Mouse (Mus musculus): Measurements from ENCODE around the gene Pitpnb. TPM values are rescaled to one million over a fixed set of nuclear protein-coding genes. Genes with fewer than 3 reads are reported as not detected.

The Pitpnb gene
- polyA plus RNA-seq, 1 experiment from 2014 or later, result 109 TPM

- Histone ChIP-seq H3K9ac (replicated peaks; ENCODE audit: low read depth, low read length) (no peak overlapping the region), H3K27ac (ENCODE audit: low read depth, low read length) (no peak overlapping the region), H3K4me1 (ENCODE audit: control insufficient read depth, insufficient read depth, low read length) (no peaks in the 10 kb centered on the region), H3K4me3 (ENCODE audit: low read depth, low read length) (no peak overlapping the region), H3K36me3 (ENCODE audit: control insufficient read depth, insufficient read depth, low read length) (peaks cover 25% of the 10 kb centered on the region), H3K27me3 (ENCODE audit: control insufficient read depth, insufficient read depth, low read length) (no peaks in the 10 kb centered on the region), H3K4me2 (ENCODE audit: low read depth, low read length) (no peak overlapping the region), H3K9me3 (ENCODE audit: control insufficient read depth, low read length) (no peaks in the 10 kb centered on the region)
- no peak for ATAC-seq (ENCODE audit: low read depth)
- WGBS, result 84% methylated on average over 7 of the region's 7 CpGs
Observed at GRCm38 (mm10) chr5:111378126-111378993, 47.8 kb downstream of the Pitpnb start.

GRCm38 (mm10) chr5:111383335-111383734 is 52.8 kb downstream of the Pitpnb start:
- WGBS, result 82% methylated on average over 5 of the region's 5 CpGs
- Histone ChIP-seq H3K27me3 (ENCODE audit: control insufficient read depth, insufficient read depth, low read length) (no peaks in the 10 kb centered on the region), H3K9me3 (ENCODE audit: control insufficient read depth, low read length) (no peaks in the 10 kb centered on the region), H3K4me1 (ENCODE audit: control insufficient read depth, insufficient read depth, low read length) (no peaks in the 10 kb centered on the region), H3K36me3 (ENCODE audit: control insufficient read depth, insufficient read depth, low read length) (peaks cover 42% of the 10 kb centered on the region), H3K27ac (ENCODE audit: low read depth, low read length) (no peak overlapping the region), H3K9ac (replicated peaks; ENCODE audit: low read depth, low read length) (no peak overlapping the region), H3K4me3 (ENCODE audit: low read depth, low read length) (no peak overlapping the region), H3K4me2 (ENCODE audit: low read depth, low read length) (no peak overlapping the region)
- no peak for ATAC-seq (ENCODE audit: low read depth)

GRCm38 (mm10) chr5:111390911-111391310 is 60.3 kb downstream of the Pitpnb start:
- no peaks in the 10 kb centered on the region for H3K9me3 ChIP-seq (ENCODE audit: control insufficient read depth, low read length)
- H3K27ac ChIP-seq (ENCODE audit: low read depth, low read length), result no peak overlapping the region
- no peak overlapping the region for H3K4me3 ChIP-seq (ENCODE audit: low read depth, low read length)
- H3K4me1 ChIP-seq (ENCODE audit: control insufficient read depth, insufficient read depth, low read length), result peaks cover 25% of the 10 kb centered on the region
- H3K27me3 ChIP-seq (ENCODE audit: control insufficient read depth, insufficient read depth, low read length), result no peaks in the 10 kb centered on the region
- no peak overlapping the region for H3K4me2 ChIP-seq (ENCODE audit: low read depth, low read length)
- H3K9ac ChIP-seq (replicated peaks; ENCODE audit: low read depth, low read length), result no peak overlapping the region
- no peak for ATAC-seq (ENCODE audit: low read depth)
- H3K36me3 ChIP-seq (ENCODE audit: control insufficient read depth, insufficient read depth, low read length), result peaks cover 15% of the 10 kb centered on the region
- WGBS, result 76% methylated on average over 10 of the region's 10 CpGs

- WGBS, result 94% methylated on average over 6 of the region's 6 CpGs
- peaks cover 11% of the 10 kb centered on the region for H3K36me3 ChIP-seq (ENCODE audit: control insufficient read depth, insufficient read depth, low read length)
Observed at GRCm38 (mm10) chr5:111391485-111391884, 60.9 kb downstream of the Pitpnb start.

GRCm38 (mm10) chr5:111393346-111394197 is 63.0 kb downstream of the Pitpnb start:
- 5% methylated on average over 17 of the region's 17 CpGs for WGBS
- no peak overlapping the region for H3K4me3 ChIP-seq (ENCODE audit: low read depth, low read length)
- no peak overlapping the region for H3K9ac ChIP-seq (replicated peaks; ENCODE audit: low read depth, low read length)

More at GRCm38 (mm10) chr5:111391485-111391884, 60.9 kb downstream of the Pitpnb start:
- peaks cover 29% of the 10 kb centered on the region for H3K4me1 ChIP-seq (ENCODE audit: control insufficient read depth, insufficient read depth, low read length)
- H3K9me3 ChIP-seq (ENCODE audit: control insufficient read depth, low read length), result no peaks in the 10 kb centered on the region
- no peaks in the 10 kb centered on the region for H3K27me3 ChIP-seq (ENCODE audit: control insufficient read depth, insufficient read depth, low read length)
- H3K4me2 ChIP-seq (ENCODE audit: low read depth, low read length), result no peak overlapping the region
- H3K27ac ChIP-seq (ENCODE audit: low read depth, low read length), result no peak overlapping the region
- no peak for ATAC-seq (ENCODE audit: low read depth)
- H3K4me3 ChIP-seq (ENCODE audit: low read depth, low read length), result no peak overlapping the region
- no peak overlapping the region for H3K9ac ChIP-seq (replicated peaks; ENCODE audit: low read depth, low read length)

GRCm38 (mm10) chr5:111394198-111395053 is 63.9 kb downstream of the Pitpnb start:
- Histone ChIP-seq H3K4me1 (ENCODE audit: control insufficient read depth, insufficient read depth, low read length) (peaks cover 36% of the 10 kb centered on the region), H3K4me3 (ENCODE audit: low read depth, low read length) (no peak overlapping the region), H3K36me3 (ENCODE audit: control insufficient read depth, insufficient read depth, low read length) (no peaks in the 10 kb centered on the region), H3K4me2 (ENCODE audit: low read depth, low read length) (peak overlapping the region; percentile 33), H3K9me3 (ENCODE audit: control insufficient read depth, low read length) (no peaks in the 10 kb centered on the region), H3K27me3 (ENCODE audit: control insufficient read depth, insufficient read depth, low read length) (no peaks in the 10 kb centered on the region), H3K27ac (ENCODE audit: low read depth, low read length) (peak overlapping the region; percentile 58), H3K9ac (replicated peaks; ENCODE audit: low read depth, low read length) (no peak overlapping the region)
- ATAC-seq (ENCODE audit: low read depth), result peak; percentile 23; the same call in 1 of the 2 replicates
- 3% methylated on average over 15 of the region's 15 CpGs for WGBS

More at GRCm38 (mm10) chr5:111393346-111394197, 63.0 kb downstream of the Pitpnb start:
- no peaks in the 10 kb centered on the region for H3K27me3 ChIP-seq (ENCODE audit: control insufficient read depth, insufficient read depth, low read length)
- peak overlapping the region; percentile 33 for H3K4me2 ChIP-seq (ENCODE audit: low read depth, low read length)
- H3K9me3 ChIP-seq (ENCODE audit: control insufficient read depth, low read length), result no peaks in the 10 kb centered on the region
- peaks cover 36% of the 10 kb centered on the region for H3K4me1 ChIP-seq (ENCODE audit: control insufficient read depth, insufficient read depth, low read length)
- peak overlapping the region; percentile 36; the same call in 1 of the 2 replicates for H3K27ac ChIP-seq (ENCODE audit: low read depth, low read length)
- peak; percentile 72 for ATAC-seq (ENCODE audit: low read depth)
- no peaks in the 10 kb centered on the region for H3K36me3 ChIP-seq (ENCODE audit: control insufficient read depth, insufficient read depth, low read length)

GRCm38 (mm10) chr5:111395771-111396170 is 65.2 kb downstream of the Pitpnb start:
- H3K9me3 ChIP-seq (ENCODE audit: control insufficient read depth, low read length), result no peaks in the 10 kb centered on the region
- H3K27ac ChIP-seq (ENCODE audit: low read depth, low read length), result no peak overlapping the region
- no peak for ATAC-seq (ENCODE audit: low read depth)
- no peaks in the 10 kb centered on the region for H3K36me3 ChIP-seq (ENCODE audit: control insufficient read depth, insufficient read depth, low read length)
- H3K4me3 ChIP-seq (ENCODE audit: low read depth, low read length), result no peak overlapping the region
- H3K9ac ChIP-seq (replicated peaks; ENCODE audit: low read depth, low read length), result no peak overlapping the region
- H3K4me2 ChIP-seq (ENCODE audit: low read depth, low read length), result no peak overlapping the region
- H3K4me1 ChIP-seq (ENCODE audit: control insufficient read depth, insufficient read depth, low read length), result peaks cover 36% of the 10 kb centered on the region
- H3K27me3 ChIP-seq (ENCODE audit: control insufficient read depth, insufficient read depth, low read length), result no peaks in the 10 kb centered on the region
- 64% methylated on average over 10 of the region's 10 CpGs for WGBS

- H3K4me1 ChIP-seq (ENCODE audit: control insufficient read depth, insufficient read depth, low read length), result peaks cover 36% of the 10 kb centered on the region
Observed at GRCm38 (mm10) chr5:111396199-111396598, 65.6 kb downstream of the Pitpnb start.

More at GRCm38 (mm10) chr5:111396199-111396598, 65.6 kb downstream of the Pitpnb start:
- Histone ChIP-seq H3K9ac (replicated peaks; ENCODE audit: low read depth, low read length) (no peak overlapping the region), H3K4me3 (ENCODE audit: low read depth, low read length) (no peak overlapping the region), H3K36me3 (ENCODE audit: control insufficient read depth, insufficient read depth, low read length) (no peaks in the 10 kb centered on the region), H3K27ac (ENCODE audit: low read depth, low read length) (no peak overlapping the region), H3K9me3 (ENCODE audit: control insufficient read depth, low read length) (no peaks in the 10 kb centered on the region), H3K27me3 (ENCODE audit: control insufficient read depth, insufficient read depth, low read length) (no peaks in the 10 kb centered on the region), H3K4me2 (ENCODE audit: low read depth, low read length) (no peak overlapping the region)
- 86% methylated on average over 4 of the region's 4 CpGs for WGBS
- ATAC-seq (ENCODE audit: low read depth), result no peak
